Mouse (Mus musculus): ENCODE results near the gene Spon1.
A peak's percentile ranks its signal among the peaks of the same experiment; 100 is the strongest.

The Spon1 gene

GRCm38 (mm10) chr7:114063534-114063933 lies 297.7 kb downstream of the Spon1 start:
- no peak for DNase-seq (ENCODE audit: low spot score)

GRCm38 (mm10) chr7:114063966-114064365 lies 298.2 kb downstream of the Spon1 start:
- no peak for DNase-seq (ENCODE audit: low spot score)

- no peak for DNase-seq (ENCODE audit: low spot score)
Observed at GRCm38 (mm10) chr7:114065407-114066185, 299.8 kb downstream of the Spon1 start.

- peak; percentile 83 for DNase-seq (ENCODE audit: low spot score)
Observed at GRCm38 (mm10) chr7:114066529-114067178, 300.9 kb downstream of the Spon1 start.

GRCm38 (mm10) chr7:114068956-114069533 lies 303.2 kb downstream of the Spon1 start:
- no peak for DNase-seq (ENCODE audit: low spot score)

- no peak for DNase-seq (ENCODE audit: low spot score)
Observed at GRCm38 (mm10) chr7:114069726-114070457, 304.1 kb downstream of the Spon1 start.

GRCm38 (mm10) chr7:114070458-114070840 lies 304.7 kb downstream of the Spon1 start:
- no peak for DNase-seq (ENCODE audit: low spot score)

GRCm38 (mm10) chr7:114071395-114071794 lies 305.6 kb downstream of the Spon1 start:
- DNase-seq (ENCODE audit: low spot score), result no peak

GRCm38 (mm10) chr7:114071851-114072616 lies 306.2 kb downstream of the Spon1 start:
- no peak for DNase-seq (ENCODE audit: low spot score)

GRCm38 (mm10) chr7:114074133-114074532 lies 308.3 kb downstream of the Spon1 start:
- no peak for DNase-seq (ENCODE audit: low spot score)

GRCm38 (mm10) chr7:114074595-114074994 lies 308.8 kb downstream of the Spon1 start:
- DNase-seq (ENCODE audit: low spot score), result no peak

GRCm38 (mm10) chr7:114079343-114079742 lies 313.5 kb downstream of the Spon1 start:
- no peak for DNase-seq (ENCODE audit: low spot score)

GRCm38 (mm10) chr7:114080250-114080649 lies 314.5 kb downstream of the Spon1 start:
- no peak for DNase-seq (ENCODE audit: low spot score)

- DNase-seq (ENCODE audit: low spot score), result no peak
Observed at GRCm38 (mm10) chr7:114081633-114082420, 316.0 kb downstream of the Spon1 start.

- DNase-seq (ENCODE audit: low spot score), result no peak
Observed at GRCm38 (mm10) chr7:114083088-114083487, 317.3 kb downstream of the Spon1 start.

GRCm38 (mm10) chr7:114083760-114084159 lies 318.0 kb downstream of the Spon1 start:
- no peak for DNase-seq (ENCODE audit: low spot score)

- DNase-seq (ENCODE audit: low spot score), result no peak
Observed at GRCm38 (mm10) chr7:114086021-114086710, 320.4 kb downstream of the Spon1 start.

GRCm38 (mm10) chr7:114087341-114087740 lies 321.5 kb downstream of the Spon1 start:
- peak; percentile 48 for DNase-seq (ENCODE audit: low spot score)

- no peak for DNase-seq (ENCODE audit: low spot score)
Observed at GRCm38 (mm10) chr7:114087986-114088385, 322.2 kb downstream of the Spon1 start.

- DNase-seq (ENCODE audit: low spot score), result no peak
Observed at GRCm38 (mm10) chr7:114088918-114089317, 323.1 kb downstream of the Spon1 start.

All from adipocyte (in vitro differentiated cells).